Mouse (Mus musculus) cerebellum, adult 11 months (tissue): ENCODE measurements around the gene Mmd2.
A peak's percentile ranks its signal among the peaks of the same experiment; 100 is the strongest.

Experiments used
- DNase-seq: peaks from one replicate; pipeline ENCODE4 v3.0.0; 2022

The Mmd2 gene

DNA sequence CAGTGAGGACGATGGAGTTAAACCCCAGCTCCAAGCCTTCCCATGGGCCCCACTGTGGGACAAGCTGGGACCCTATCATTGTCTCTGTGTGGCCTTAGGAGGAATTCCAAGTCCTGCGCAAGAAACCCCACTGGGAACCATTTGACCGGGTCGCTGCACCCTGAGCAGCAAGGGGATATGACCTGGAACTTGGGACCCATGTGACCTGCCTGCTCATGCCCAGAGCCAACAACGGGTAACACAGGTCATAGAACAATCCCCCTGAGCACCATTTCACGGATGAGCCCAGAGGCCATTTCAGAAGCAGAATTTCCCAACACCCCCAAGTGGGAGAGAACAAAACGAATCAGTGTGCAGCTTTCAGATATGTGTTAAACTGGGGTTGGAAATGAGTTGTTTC is 4.2 kb downstream of the Mmd2 start:
- no peak for DNase-seq

DNA sequence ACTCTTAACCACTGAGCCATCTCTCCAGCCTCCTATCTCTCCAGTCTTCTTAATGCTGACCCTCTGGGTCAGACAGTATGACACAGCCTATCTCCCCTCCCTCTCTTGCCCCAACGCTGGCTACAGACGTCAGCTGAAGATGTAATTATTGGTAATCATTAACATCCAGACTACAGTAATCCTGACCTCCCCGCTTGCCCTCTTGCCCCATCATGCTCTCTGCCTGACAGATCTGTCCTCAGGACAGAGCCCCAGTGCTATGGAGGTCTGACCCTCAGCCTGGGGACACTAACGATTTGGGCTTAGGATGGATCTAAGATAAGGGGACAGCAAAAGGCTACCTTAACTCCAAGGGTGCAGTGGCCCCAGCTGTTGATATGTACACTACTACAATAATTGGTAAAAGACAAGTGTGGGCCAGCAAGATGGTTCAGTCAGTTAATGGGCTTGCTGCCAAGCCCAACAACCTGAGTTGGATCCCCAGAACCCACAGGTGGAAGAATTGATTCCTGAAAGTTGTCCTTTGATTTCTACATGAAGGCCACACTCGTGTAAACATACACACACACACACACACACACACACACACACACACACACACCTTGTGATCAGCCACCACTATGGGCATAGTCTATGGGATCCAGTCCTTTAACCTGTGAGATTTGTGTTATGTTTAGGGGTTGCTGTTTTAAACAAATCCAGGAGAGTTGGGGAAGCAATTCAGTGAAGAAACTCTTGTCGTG is 10.8 kb downstream of the Mmd2 start:
- DNase-seq: no peak

- DNase-seq: no peak
Observed at GRCm38 (mm10) chr5:142596723-142597122, 11.9 kb downstream of the Mmd2 start.

DNA sequence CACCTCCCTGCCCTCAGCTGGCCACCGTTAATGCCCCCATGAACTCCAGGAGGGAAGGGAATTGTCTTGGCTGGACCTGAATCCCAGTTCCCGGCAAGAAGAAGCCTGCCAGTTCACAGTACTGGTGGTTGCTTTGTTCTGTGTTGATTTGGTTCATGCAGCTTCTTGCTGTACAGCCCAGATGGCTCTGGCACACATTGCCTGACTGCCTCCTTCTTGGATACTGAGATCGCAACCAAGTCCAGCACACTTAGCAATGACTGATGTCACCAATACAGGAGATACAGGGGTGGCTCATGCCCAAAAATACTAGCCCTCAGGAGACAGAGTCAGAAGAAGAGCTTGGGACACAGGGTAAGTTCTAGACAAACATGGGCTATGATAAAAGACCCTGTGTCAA is 12.9 kb downstream of the Mmd2 start:
- peak; percentile 38 for DNase-seq

- DNase-seq: no peak
Observed at GRCm38 (mm10) chr5:142590953-142591616, 17.5 kb downstream of the Mmd2 start.

DNA sequence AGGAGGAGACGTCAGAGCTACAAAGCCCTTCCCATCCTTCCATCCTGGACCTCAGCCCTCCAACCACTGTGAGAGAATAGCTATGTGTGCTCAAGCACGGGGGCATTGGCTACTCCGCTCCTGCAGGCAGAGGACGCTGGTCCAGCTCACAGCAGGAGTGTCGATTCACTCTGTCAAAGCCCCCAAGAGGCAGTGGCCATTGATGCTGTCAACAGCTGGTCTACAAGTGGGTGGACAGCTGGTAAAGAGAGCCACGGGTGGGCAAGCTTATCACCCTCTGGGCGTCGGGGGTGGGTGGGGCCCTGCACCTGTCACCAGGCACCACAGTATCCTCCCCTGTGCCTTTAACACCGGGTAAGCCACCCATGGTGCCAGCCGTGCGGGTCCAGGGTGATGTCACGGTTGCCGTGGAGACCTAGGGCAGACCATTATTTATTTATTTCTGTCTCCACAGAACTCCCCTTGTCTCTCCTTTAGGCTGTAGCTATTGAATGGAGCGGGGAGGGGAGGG is 24.9 kb downstream of the Mmd2 start:
- no peak for DNase-seq

- DNase-seq: peak; percentile 53
Observed at GRCm38 (mm10) chr5:142581517-142581916, 27.1 kb downstream of the Mmd2 start.

DNA sequence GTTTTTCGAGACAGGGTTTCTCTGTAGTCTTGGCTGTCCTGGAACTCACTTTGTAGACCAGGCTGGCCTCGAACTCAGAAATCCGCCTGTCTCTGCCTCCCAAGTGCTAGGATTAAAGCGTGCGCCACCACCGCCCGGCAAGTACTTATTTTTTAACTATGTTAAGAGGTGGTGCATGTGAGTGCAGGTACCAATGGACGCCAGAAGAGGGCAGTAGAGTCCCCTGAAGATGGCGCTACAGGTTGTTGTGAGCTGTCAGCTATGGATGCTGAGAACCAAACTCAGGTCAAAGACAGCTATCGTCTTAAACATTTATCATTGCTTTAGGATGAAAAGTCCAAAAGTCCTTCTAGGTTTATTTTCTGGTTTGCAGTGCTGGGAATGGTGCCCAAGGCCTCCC is 30.4 kb downstream of the Mmd2 start:
- DNase-seq: no peak

- DNase-seq: no peak
Observed at GRCm38 (mm10) chr5:142576832-142577231, 31.8 kb downstream of the Mmd2 start.

GRCm38 (mm10) chr5:142574323-142575057 is 34.1 kb downstream of the Mmd2 start:
- no peak for DNase-seq

DNA sequence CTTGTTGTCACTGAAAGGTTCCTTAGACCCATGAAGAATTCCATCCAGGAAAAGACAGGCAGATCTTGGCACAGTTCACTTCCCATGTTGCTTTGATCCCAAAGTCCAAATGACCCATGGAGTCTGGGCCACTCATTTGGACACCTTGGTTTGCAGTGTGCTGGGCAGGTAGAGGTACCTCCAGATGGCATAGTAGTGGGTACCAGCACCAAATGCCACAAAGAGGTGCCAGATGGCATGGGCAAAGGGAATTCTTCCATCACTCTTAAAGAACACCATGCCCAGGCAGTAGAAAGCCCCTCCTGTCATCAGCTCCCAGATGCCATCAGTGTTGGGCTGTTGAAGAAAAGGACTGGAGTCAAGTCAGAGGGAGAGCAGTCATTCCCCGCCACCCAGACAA is 44.0 kb downstream of the Mmd2 start:
- DNase-seq: no peak

- DNase-seq: no peak
Observed at GRCm38 (mm10) chr5:142560261-142560660, 48.3 kb downstream of the Mmd2 start.

GRCm38 (mm10) chr5:142557397-142558067 is 51.1 kb downstream of the Mmd2 start:
- peak; percentile 84 for DNase-seq

DNA sequence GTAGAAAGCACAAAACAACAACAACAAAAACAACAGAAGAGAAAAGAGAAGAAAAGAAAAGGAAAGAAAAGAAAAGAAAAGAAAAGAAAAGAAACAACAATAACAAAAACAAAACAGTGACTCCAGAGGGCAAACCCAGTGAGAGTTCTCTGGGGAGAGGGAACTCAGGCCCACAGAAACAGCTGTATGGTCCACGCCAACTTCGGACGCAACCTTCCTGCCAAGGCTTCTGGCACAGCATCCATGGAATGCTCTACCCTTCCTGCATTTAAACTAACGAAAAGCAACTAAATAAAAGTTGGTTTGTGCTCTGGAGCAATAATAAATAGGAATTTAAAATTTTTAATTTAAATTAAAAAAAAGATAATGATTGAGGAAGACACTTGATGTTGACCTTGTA is 51.9 kb downstream of the Mmd2 start:
- DNase-seq: no peak

GRCm38 (mm10) chr5:142555866-142556265 is 52.7 kb downstream of the Mmd2 start:
- DNase-seq: no peak

GRCm38 (mm10) chr5:142550706-142551652 is 57.6 kb downstream of the Mmd2 start, which contains the start of gene Radil:
Radil (minus strand) TSS chr5:142551098.
- DNase-seq: peak; percentile 100

- DNase-seq: no peak
Observed at GRCm38 (mm10) chr5:142549961-142550705, 58.5 kb downstream of the Mmd2 start.

GRCm38 (mm10) chr5:142549441-142549840 is 59.2 kb downstream of the Mmd2 start:
- no peak for DNase-seq

- DNase-seq: no peak
Observed at GRCm38 (mm10) chr5:142547066-142547465, 61.5 kb downstream of the Mmd2 start.

DNA sequence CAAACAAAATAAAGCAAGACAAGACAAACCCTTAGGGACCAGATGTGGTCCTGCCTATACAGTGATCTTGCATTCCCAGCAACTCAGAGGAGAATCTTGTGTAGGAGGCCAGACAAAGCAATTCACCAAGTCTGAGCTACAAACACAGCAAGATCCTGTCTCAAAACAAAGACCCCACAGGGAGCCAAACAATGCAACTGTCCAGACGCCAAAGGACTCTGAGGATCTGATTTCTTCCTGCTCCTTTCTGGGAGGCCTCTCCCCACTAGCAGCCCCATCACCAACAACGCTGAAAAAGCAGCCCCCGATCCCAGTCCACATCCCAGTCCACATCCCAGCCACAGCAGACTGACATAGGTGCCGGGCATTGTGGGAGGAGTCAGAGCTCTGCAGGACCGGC is 62.3 kb downstream of the Mmd2 start:
- DNase-seq: no peak
